Mouse (Mus musculus) neutrophil, adult 5-6 weeks (primary cell): ENCODE measurements at regions not wholly inside any gene's neighbourhood (a gene's known extent, or its start where the extent isn't known, plus 50 kb on each side); places are given as distances from the start of the nearest gene placed in this dataset.

Experiments
- ATAC-seq: fragments of 151-379, 151-347 bp; 2 replicates; pipeline ENCODE4 v1.8.0; 2017; ENCODE audit warnings: mild to moderate bottlenecking, moderate TSS enrichment; ENCODE audit not compliant: insufficient number of reproducible peaks, poor library complexity, low FRiP score, severe bottlenecking; ENCODE audit errors: extremely low read depth

GRCm38 (mm10) chr2:75164987-75165386 is 339.4 kb downstream of the Mtx2 start:
- no peak for ATAC-seq

- no peak for ATAC-seq
Measured at GRCm38 (mm10) chr2:75176267-75176666, 350.7 kb downstream of the Mtx2 start.

GRCm38 (mm10) chr2:75183293-75183692 is 357.7 kb downstream of the Mtx2 start:
- ATAC-seq = no peak

GRCm38 (mm10) chr2:75202587-75203220 is 377.1 kb downstream of the Mtx2 start:
- no peak for ATAC-seq

GRCm38 (mm10) chr2:75208821-75209758 is 383.5 kb downstream of the Mtx2 start:
- ATAC-seq = no peak

- ATAC-seq = no peak
Measured at GRCm38 (mm10) chr2:75209790-75210583, 384.4 kb downstream of the Mtx2 start.

GRCm38 (mm10) chr2:75216931-75217330 is 391.3 kb downstream of the Mtx2 start:
- no peak for ATAC-seq

- no peak for ATAC-seq
Measured at GRCm38 (mm10) chr2:75220775-75221359, 395.3 kb downstream of the Mtx2 start.

- ATAC-seq = no peak
Measured at GRCm38 (mm10) chr2:75224443-75224842, 398.8 kb downstream of the Mtx2 start.

GRCm38 (mm10) chr2:75240976-75241375 is 415.4 kb downstream of the Mtx2 start:
- no peak for ATAC-seq

- no peak for ATAC-seq
Measured at GRCm38 (mm10) chr2:75244311-75245033, 414.6 kb upstream of the Hnrnpa3 start.

GRCm38 (mm10) chr2:75245256-75245655 is 413.8 kb upstream of the Hnrnpa3 start:
- no peak for ATAC-seq

- ATAC-seq = no peak
Measured at GRCm38 (mm10) chr2:75245662-75246061, 413.4 kb upstream of the Hnrnpa3 start.

- ATAC-seq = no peak
Measured at GRCm38 (mm10) chr2:75246082-75246743, 412.8 kb upstream of the Hnrnpa3 start.

GRCm38 (mm10) chr2:75248251-75248650 is 410.8 kb upstream of the Hnrnpa3 start:
- ATAC-seq = no peak

GRCm38 (mm10) chr2:75250507-75250906 is 408.6 kb upstream of the Hnrnpa3 start:
- no peak for ATAC-seq

GRCm38 (mm10) chr2:75252829-75253228 is 406.2 kb upstream of the Hnrnpa3 start:
- ATAC-seq = no peak

GRCm38 (mm10) chr2:75265218-75265617 is 393.8 kb upstream of the Hnrnpa3 start:
- no peak for ATAC-seq
